Mouse (Mus musculus): Measurements from ENCODE around the gene Pik3c2b. TPM values are rescaled to one million over a fixed set of nuclear protein-coding genes. Genes with fewer than 3 reads are reported as not detected.

Gene Pik3c2b
- polyA plus RNA-seq, 1 experiment from 2014 or later: 15.5 TPM

- Histone ChIP-seq H3K27ac (no peak overlapping the region), H3K4me1 (peaks cover 6% of the 10 kb centered on the region), H3K9ac (no peak overlapping the region), H3K4me2 (no peak overlapping the region), H3K9me3 (replicated peaks) (no peaks in the 10 kb centered on the region), H3K27me3 (peaks cover 5% of the 10 kb centered on the region; the same call in 1 of the 2 replicates), H3K36me3 (ENCODE audit: poor library complexity, severe bottlenecking) (no peaks in the 10 kb centered on the region), H3K4me3 (no peak overlapping the region)
- 87% methylated on average over 6 of the region's 6 CpGs for WGBS
- ATAC-seq: no peak
Measured at GRCm38 (mm10) chr1:133155270-133155669, 109.8 kb downstream of the Pik3c2b start.

Other genes starting within 250 kb of the Pik3c2b start
- 22.2 and 25.6 TPM in 2 replicates for gene Lrrn2, start 165.4 kb upstream of the Pik3c2b start, polyA plus RNA-seq (2015; fragmentation: Nextera tagmentation; extraction: Ambion mirVana)
- gene Mdm4, start 15.1 kb upstream of the Pik3c2b start, polyA plus RNA-seq (2015; fragmentation: Nextera tagmentation; extraction: Ambion mirVana): 44.8 and 46.3 TPM in 2 replicates
- 34.8 and 38.6 TPM in 2 replicates for gene Ppp1r15b, start 85.5 kb downstream of the Pik3c2b start, polyA plus RNA-seq (2015; fragmentation: Nextera tagmentation; extraction: Ambion mirVana)
- gene Plekha6, start 118.5 kb downstream of the Pik3c2b start, polyA plus RNA-seq (2015; fragmentation: Nextera tagmentation; extraction: Ambion mirVana): 13.5 and 14.9 TPM in 2 replicates